Mouse (Mus musculus) T-cell, adult 2 months (primary cell): ENCODE measurements at regions not wholly inside any gene's neighbourhood (a gene's known extent, or its start where the extent isn't known, plus 50 kb on each side); places are given as distances from the start of the nearest gene placed in this dataset.

Experiments
- DNase-seq: peaks from one replicate; pipeline ENCODE4 v3.0.0; 2022; ENCODE audit warnings: low spot score

GRCm38 (mm10) chr14:24829001-24829400 is 342.1 kb downstream of the Rps24 start:
- no peak for DNase-seq

GRCm38 (mm10) chr14:24833211-24833610 is 346.3 kb downstream of the Rps24 start:
- DNase-seq = no peak

- DNase-seq = no peak
Observed at GRCm38 (mm10) chr14:24838219-24838618, 351.3 kb downstream of the Rps24 start.

GRCm38 (mm10) chr14:24839056-24839455 is 352.1 kb downstream of the Rps24 start:
- DNase-seq = no peak

- no peak for DNase-seq
Observed at GRCm38 (mm10) chr14:24841715-24842496, 355.0 kb downstream of the Rps24 start.

GRCm38 (mm10) chr14:24843626-24844025 is 356.7 kb downstream of the Rps24 start:
- DNase-seq = no peak

- no peak for DNase-seq
Observed at GRCm38 (mm10) chr14:24850491-24850890, 363.6 kb downstream of the Rps24 start.

- no peak for DNase-seq
Observed at GRCm38 (mm10) chr14:24854459-24854858, 367.5 kb downstream of the Rps24 start.

GRCm38 (mm10) chr14:24862171-24862570 is 375.2 kb downstream of the Rps24 start:
- no peak for DNase-seq

GRCm38 (mm10) chr14:24862661-24863060 is 375.7 kb downstream of the Rps24 start:
- DNase-seq = no peak

- no peak for DNase-seq
Observed at GRCm38 (mm10) chr14:24863116-24863515, 376.2 kb downstream of the Rps24 start.

- DNase-seq = no peak
Observed at GRCm38 (mm10) chr14:24865579-24866230, 378.8 kb downstream of the Rps24 start.

GRCm38 (mm10) chr14:24867816-24868215 is 380.9 kb downstream of the Rps24 start:
- no peak for DNase-seq

GRCm38 (mm10) chr14:24868756-24869155 is 381.8 kb downstream of the Rps24 start:
- DNase-seq = no peak

- DNase-seq = no peak
Observed at GRCm38 (mm10) chr14:24870246-24870645, 383.3 kb downstream of the Rps24 start.

- no peak for DNase-seq
Observed at GRCm38 (mm10) chr14:24871392-24871998, 384.6 kb downstream of the Rps24 start.

GRCm38 (mm10) chr14:24872931-24873330 is 386.0 kb downstream of the Rps24 start:
- DNase-seq = no peak

GRCm38 (mm10) chr14:24873406-24873805 is 386.5 kb downstream of the Rps24 start:
- no peak for DNase-seq

- no peak for DNase-seq
Observed at GRCm38 (mm10) chr14:24874426-24875155, 387.7 kb downstream of the Rps24 start.

- DNase-seq = no peak
Observed at GRCm38 (mm10) chr14:24875156-24875545, 388.2 kb downstream of the Rps24 start.

- DNase-seq = no peak
Observed at GRCm38 (mm10) chr14:24875934-24876333, 389.0 kb downstream of the Rps24 start.

GRCm38 (mm10) chr14:24876508-24876907 is 389.6 kb downstream of the Rps24 start:
- DNase-seq = no peak
